Mouse (Mus musculus): ENCODE results near the gene Prpf8.
A peak's percentile ranks its signal among the peaks of the same experiment; 100 is the strongest.

- TF ChIP-seq ZC3H11A (IDR thresholded peaks at IDR 0.05; ENCODE audit: borderline replicate concordance, low read depth, low read length) (peak; percentile 58; the same call in 1 of the 2 replicates), HCFC1 (IDR thresholded peaks at IDR 0.05; ENCODE audit: borderline replicate concordance, insufficient read depth, low read length) (no peak), ZNF384 (IDR thresholded peaks at IDR 0.05; ENCODE audit: low read depth, low read length) (no peak), CHD2 (IDR thresholded peaks at IDR 0.05; ENCODE audit: low read depth, low read length) (no peak), MAFK (IDR thresholded peaks at IDR 0.05; ENCODE audit: insufficient read depth, low read depth, low read length) (peak; percentile 71)
Observed at GRCm38 (mm10) chr11:75530325-75530724, 43.7 kb downstream of the Prpf8 start.
